ENCODE assay signal across 10 mouse cellular contexts in the genomic region with DNA sequence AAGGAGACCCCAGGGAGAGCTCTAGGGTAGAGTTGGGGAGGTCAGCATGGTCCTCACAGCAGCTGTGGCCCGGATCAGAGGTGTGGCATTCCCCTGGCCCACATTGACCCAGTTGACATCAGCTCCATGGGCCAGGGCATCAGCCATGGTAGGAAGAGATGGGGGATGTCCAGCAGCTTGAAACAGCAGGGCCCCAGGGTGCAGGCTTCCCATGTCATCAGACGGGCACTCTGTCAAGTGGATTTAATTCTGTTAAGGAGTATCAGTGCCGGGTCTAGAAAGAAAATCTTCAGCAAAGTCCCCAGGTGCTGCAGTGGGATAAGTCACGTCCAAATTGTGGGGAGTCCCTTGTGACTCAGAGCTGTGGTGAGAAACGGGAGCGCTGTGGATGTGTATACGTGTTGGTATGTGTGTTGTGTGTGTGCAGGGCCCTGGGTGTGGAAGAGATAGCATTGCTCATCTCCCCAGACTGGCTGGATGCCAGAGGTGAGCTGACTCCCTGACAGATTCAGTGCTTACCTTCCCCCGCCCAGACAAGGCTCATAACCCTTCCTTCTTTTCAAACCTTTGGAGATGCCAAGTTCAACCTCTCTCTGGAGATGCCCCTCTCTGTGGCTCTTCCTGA. TPM values are rescaled to one million over a fixed set of nuclear protein-coding genes. Genes with fewer than 3 reads are reported as not detected.
DNase-seq lines count a peak whose midpoint lies in the region; ATAC-seq and TF ChIP-seq lines count a peak whose summit lies in the region.
"Had no signal": no experiment of that assay in that cellular context is flagged by ENCODE, and none has a peak within 500 bp of the region (broad histone marks: within the 10 kb centered on the region; RNA-seq: fewer than 3 reads in every experiment).

No protein-coding gene starts in this region.

- TF ChIP-seq CTCF in liver, postnatal 0 days (IDR thresholded peaks at IDR 0.05; ENCODE audit: low read depth): no peak

- no peak for TF ChIP-seq EP300 in liver, postnatal 0 days (IDR thresholded peaks at IDR 0.05; ENCODE audit: low read depth)

- no peak overlapping the region for H3K4me2 ChIP-seq in heart, embryonic 12.5 days
- H3K4me2 ChIP-seq in liver, embryonic 11.5 days: no peak overlapping the region
- H3K4me2 ChIP-seq in liver, postnatal 0 days (ENCODE audit: low read depth, low read length): no peak overlapping the region
- H3K4me2 ChIP-seq in stomach, embryonic 15.5 days: no peak overlapping the region
- no peak overlapping the region for H3K4me2 ChIP-seq in forebrain, embryonic 11.5 days (ENCODE audit: low read depth, low read length, severe bottlenecking)

- H3K9me3 ChIP-seq in heart, embryonic 12.5 days (replicated peaks): no peaks in the 10 kb centered on the region
- H3K9me3 ChIP-seq in liver, embryonic 11.5 days (ENCODE audit: control insufficient read depth, low read length): no peaks in the 10 kb centered on the region
- no peaks in the 10 kb centered on the region for H3K9me3 ChIP-seq in liver, postnatal 0 days (ENCODE audit: low read length)
- H3K9me3 ChIP-seq in stomach, embryonic 15.5 days: no peaks in the 10 kb centered on the region
- no peaks in the 10 kb centered on the region for H3K9me3 ChIP-seq in forebrain, embryonic 11.5 days (ENCODE audit: control insufficient read depth, low read length)
- H3K9me3 ChIP-seq: heart, embryonic 15.5 days had no signal

- H3K9ac ChIP-seq in heart, embryonic 12.5 days: peak overlapping the region; percentile 39; the same call in 1 of the 2 replicates
- H3K9ac ChIP-seq in liver, embryonic 11.5 days (ENCODE audit: low read depth, low read length): no peak overlapping the region; the same call in 1 of the 2 replicates
- no peak overlapping the region for H3K9ac ChIP-seq in liver, postnatal 0 days (replicated peaks)
- no peak overlapping the region for H3K9ac ChIP-seq in stomach, embryonic 15.5 days
- H3K9ac ChIP-seq in forebrain, embryonic 11.5 days (ENCODE audit: low read length): no peak overlapping the region
- H3K9ac ChIP-seq: heart, embryonic 15.5 days had no signal

- peaks cover 55% of the 10 kb centered on the region for H3K4me1 ChIP-seq in heart, embryonic 12.5 days (replicated peaks)
- H3K4me1 ChIP-seq in liver, embryonic 11.5 days (replicated peaks; ENCODE audit: control insufficient read depth, insufficient read depth, low read length): peaks cover 49% of the 10 kb centered on the region
- peaks cover 40% of the 10 kb centered on the region for H3K4me1 ChIP-seq in liver, postnatal 0 days (ENCODE audit: insufficient read depth)
- H3K4me1 ChIP-seq in brown adipose tissue, adult 24 weeks (ENCODE audit: control insufficient read depth, insufficient read depth, insufficient read length, low read length): peaks cover 8% of the 10 kb centered on the region
- H3K4me1 ChIP-seq in stomach, embryonic 15.5 days: peaks cover 22% of the 10 kb centered on the region
- peaks cover 4% of the 10 kb centered on the region; the same call in 1 of the 2 replicates for H3K4me1 ChIP-seq in forebrain, embryonic 11.5 days (replicated peaks; ENCODE audit: control insufficient read depth, insufficient read depth, low read length)

- ATAC-seq in heart, embryonic 12.5 days (ENCODE audit: insufficient number of reproducible peaks, low FRiP score): no peak
- ATAC-seq in liver, embryonic 11.5 days (replicated peaks; ENCODE audit: low FRiP score): no peak
- ATAC-seq in liver, postnatal 0 days: no peak
- ATAC-seq in stomach, embryonic 15.5 days (ENCODE audit: insufficient read depth, low FRiP score, low read depth): no peak
- no peak for ATAC-seq in forebrain, embryonic 11.5 days (replicated peaks; ENCODE audit: low FRiP score)

- no peaks in the 10 kb centered on the region for H3K27me3 ChIP-seq in heart, embryonic 12.5 days (replicated peaks)
- H3K27me3 ChIP-seq in liver, embryonic 11.5 days (replicated peaks; ENCODE audit: control insufficient read depth, insufficient read depth, low read length): no peaks in the 10 kb centered on the region
- no peaks in the 10 kb centered on the region for H3K27me3 ChIP-seq in liver, postnatal 0 days (ENCODE audit: insufficient read depth, low read length)
- H3K27me3 ChIP-seq in stomach, embryonic 15.5 days (replicated peaks): no peaks in the 10 kb centered on the region
- peaks cover 5% of the 10 kb centered on the region; the same call in 1 of the 2 replicates for H3K27me3 ChIP-seq in forebrain, embryonic 11.5 days (ENCODE audit: control insufficient read depth, insufficient read depth, low read length)
- H3K27me3 ChIP-seq: heart, embryonic 15.5 days had no signal

- H3K4me3 ChIP-seq in heart, embryonic 12.5 days: no peak overlapping the region
- H3K4me3 ChIP-seq in liver, embryonic 11.5 days (ENCODE audit: low read depth, low read length): no peak overlapping the region
- no peak overlapping the region for H3K4me3 ChIP-seq in liver, postnatal 0 days (ENCODE audit: low read depth, low read length)
- no peak overlapping the region for H3K4me3 ChIP-seq in brown adipose tissue, adult 24 weeks (ENCODE audit: insufficient read depth, low read depth, low read length)
- no peak overlapping the region for H3K4me3 ChIP-seq in stomach, embryonic 15.5 days (replicated peaks)
- H3K4me3 ChIP-seq in forebrain, embryonic 11.5 days (ENCODE audit: low read depth, low read length): no peak overlapping the region
- H3K4me3 ChIP-seq: heart, embryonic 15.5 days had no signal

- no peak for DNase-seq in heart, adult 18-20 months
- no peak for DNase-seq in liver, embryonic 11.5 days (ENCODE audit: low spot score)
- DNase-seq in liver, postnatal 0 days: no peak
- DNase-seq in forebrain, embryonic 11.5 days (ENCODE audit: low spot score): no peak
- DNase-seq: cerebellum, adult 8-10 months had no signal

- H3K27ac ChIP-seq in heart, embryonic 12.5 days (ENCODE audit: poor library complexity, severe bottlenecking): no peak overlapping the region
- 0 out of 2 replicates have a peak overlapping the region, but pooled peaks have one; percentile 22 for H3K27ac ChIP-seq in liver, embryonic 11.5 days (ENCODE audit: low read depth, low read length)
- H3K27ac ChIP-seq in liver, postnatal 0 days (ENCODE audit: low read depth): no peak overlapping the region
- H3K27ac ChIP-seq in brown adipose tissue, adult 24 weeks (replicated peaks; ENCODE audit: low read depth, low read length): peak overlapping the region; percentile 85
- H3K27ac ChIP-seq in stomach, embryonic 15.5 days: peak overlapping the region; percentile 46; the same call in 1 of the 2 replicates
- H3K27ac ChIP-seq in forebrain, embryonic 11.5 days (ENCODE audit: low read depth, low read length): no peak overlapping the region

- WGBS in heart, embryonic 12.5 days: 76% methylated on average over 8 of the region's 8 CpGs
- WGBS in liver, embryonic 11.5 days: 87% methylated on average over 8 of the region's 8 CpGs
- WGBS in liver, postnatal 0 days (ENCODE audit: insufficient replicate concordance): 61% methylated on average over 8 of the region's 8 CpGs
- WGBS in stomach, embryonic 15.5 days: 81% methylated on average over 8 of the region's 8 CpGs
- WGBS in forebrain, embryonic 11.5 days: 89% methylated on average over 8 of the region's 8 CpGs

- H3K36me3 ChIP-seq in heart, embryonic 12.5 days: no peaks in the 10 kb centered on the region
- H3K36me3 ChIP-seq in liver, embryonic 11.5 days (ENCODE audit: control insufficient read depth, insufficient read depth, low read length): no peaks in the 10 kb centered on the region
- H3K36me3 ChIP-seq in liver, postnatal 0 days (replicated peaks; ENCODE audit: insufficient read depth, low read length): 0 out of 2 replicates have a peak, but pooled peaks cover 11% of the 10 kb centered on the region
- no peaks in the 10 kb centered on the region for H3K36me3 ChIP-seq in stomach, embryonic 15.5 days
- H3K36me3 ChIP-seq in forebrain, embryonic 11.5 days (ENCODE audit: control insufficient read depth, insufficient read depth, low read length): no peaks in the 10 kb centered on the region
- H3K36me3 ChIP-seq: heart, embryonic 15.5 days had no signal

RNA-seq across cellular contexts. Expression of a gene that starts 2.4 kb away (rescaled TPM):
- 4.1 and 4.5 TPM in 2 replicates for polyA plus RNA-seq in heart, embryonic 12.5 days (2016; fragmentation: Nextera tagmentation; extraction: Ambion mirVana)
- 1 to 10 TPM; 2.0 to 2.5 TPM for total RNA-seq in heart, adult 18-20 months (2021)
- polyA plus RNA-seq in liver, embryonic 11.5 days (2014; fragmentation: Nextera tagmentation; extraction: Ambion mirVana): 2.3 and 3.6 TPM in 2 replicates
- polyA plus RNA-seq in liver, postnatal 0 days (2015; fragmentation: Nextera tagmentation; extraction: Ambion mirVana): 0.92 and 0.95 TPM in 2 replicates
- polyA plus RNA-seq in brown adipose tissue, adult 24 weeks (2012; ENCODE audit: insufficient read depth, insufficient read length, missing spikeins): 2.5 and 3.3 TPM in 2 replicates
- 7.8 and 9.2 TPM in 2 replicates for polyA plus RNA-seq in stomach, embryonic 15.5 days (2015; fragmentation: Nextera tagmentation; extraction: Ambion mirVana)
- polyA plus RNA-seq in forebrain, embryonic 11.5 days (2014; fragmentation: Nextera tagmentation; extraction: Ambion mirVana): 2.9 and 3.0 TPM in 2 replicates

RNA-seq across cellular contexts. Expression of a gene that starts 5.8 kb away (rescaled TPM):
- not detected in 2 replicates for polyA plus RNA-seq in heart, embryonic 12.5 days (2016; fragmentation: Nextera tagmentation; extraction: Ambion mirVana)
- not detected for total RNA-seq in heart, adult 18-20 months (2021)
- not detected in 2 replicates for polyA plus RNA-seq in liver, embryonic 11.5 days (2014; fragmentation: Nextera tagmentation; extraction: Ambion mirVana)
- not detected in 2 replicates for polyA plus RNA-seq in liver, postnatal 0 days (2015; fragmentation: Nextera tagmentation; extraction: Ambion mirVana)
- not detected in 2 replicates for polyA plus RNA-seq in brown adipose tissue, adult 24 weeks (2012; ENCODE audit: insufficient read depth, insufficient read length, missing spikeins)
- polyA plus RNA-seq in stomach, embryonic 15.5 days (2015; fragmentation: Nextera tagmentation; extraction: Ambion mirVana): not detected in 2 replicates
- polyA plus RNA-seq in forebrain, embryonic 11.5 days (2014; fragmentation: Nextera tagmentation; extraction: Ambion mirVana): 0.40 TPM in 1 of 2 replicates, not detected in the other
- polyA plus RNA-seq: heart, embryonic 15.5 days; limb, embryonic 11.5 days had no signal

RNA-seq across cellular contexts. Expression of a gene that starts 11.7 kb away (rescaled TPM):
- 10.3 and 11.2 TPM in 2 replicates for polyA plus RNA-seq in heart, embryonic 12.5 days (2016; fragmentation: Nextera tagmentation; extraction: Ambion mirVana)
- total RNA-seq in heart, adult 18-20 months (2021): 1 to 10 TPM in 1 of 2 experiments, under 1 TPM in 1; 0.72 to 4.4 TPM
- 8.6 and 8.7 TPM in 2 replicates for polyA plus RNA-seq in liver, embryonic 11.5 days (2014; fragmentation: Nextera tagmentation; extraction: Ambion mirVana)
- 6.5 and 7.1 TPM in 2 replicates for polyA plus RNA-seq in liver, postnatal 0 days (2015; fragmentation: Nextera tagmentation; extraction: Ambion mirVana)
- polyA plus RNA-seq in brown adipose tissue, adult 24 weeks (2012; ENCODE audit: insufficient read depth, insufficient read length, missing spikeins): not detected in 2 replicates
- polyA plus RNA-seq in stomach, embryonic 15.5 days (2015; fragmentation: Nextera tagmentation; extraction: Ambion mirVana): 5.0 and 6.1 TPM in 2 replicates
- polyA plus RNA-seq in forebrain, embryonic 11.5 days (2014; fragmentation: Nextera tagmentation; extraction: Ambion mirVana): 0.52 and 0.75 TPM in 2 replicates

RNA-seq across cellular contexts. Expression of a gene that starts 17.1 kb away (rescaled TPM):
- 4.7 and 5.2 TPM in 2 replicates for polyA plus RNA-seq in heart, embryonic 12.5 days (2016; fragmentation: Nextera tagmentation; extraction: Ambion mirVana)
- total RNA-seq in heart, adult 18-20 months (2021): under 1 TPM in 1 of 2 experiments, not detected in 1; 0.41 TPM
- 3.2 and 4.0 TPM in 2 replicates for polyA plus RNA-seq in liver, embryonic 11.5 days (2014; fragmentation: Nextera tagmentation; extraction: Ambion mirVana)
- 0.90 and 1.2 TPM in 2 replicates for polyA plus RNA-seq in liver, postnatal 0 days (2015; fragmentation: Nextera tagmentation; extraction: Ambion mirVana)
- 3.2 TPM in 1 of 2 replicates, not detected in the other for polyA plus RNA-seq in brown adipose tissue, adult 24 weeks (2012; ENCODE audit: insufficient read depth, insufficient read length, missing spikeins)
- 7.5 and 10.4 TPM in 2 replicates for polyA plus RNA-seq in stomach, embryonic 15.5 days (2015; fragmentation: Nextera tagmentation; extraction: Ambion mirVana)
- 17.2 and 17.6 TPM in 2 replicates for polyA plus RNA-seq in forebrain, embryonic 11.5 days (2014; fragmentation: Nextera tagmentation; extraction: Ambion mirVana)

RNA-seq across cellular contexts. Expression of a gene that starts 17.2 kb away (rescaled TPM):
- 7.6 and 9.2 TPM in 2 replicates for polyA plus RNA-seq in heart, embryonic 12.5 days (2016; fragmentation: Nextera tagmentation; extraction: Ambion mirVana)
- total RNA-seq in heart, adult 18-20 months (2021): 10 to 100 TPM; 42.1 to 48.0 TPM
- 9.5 and 10.5 TPM in 2 replicates for polyA plus RNA-seq in liver, embryonic 11.5 days (2014; fragmentation: Nextera tagmentation; extraction: Ambion mirVana)
- 1.0 and 1.4 TPM in 2 replicates for polyA plus RNA-seq in liver, postnatal 0 days (2015; fragmentation: Nextera tagmentation; extraction: Ambion mirVana)
- 16.9 and 18.4 TPM in 2 replicates for polyA plus RNA-seq in brown adipose tissue, adult 24 weeks (2012; ENCODE audit: insufficient read depth, insufficient read length, missing spikeins)
- polyA plus RNA-seq in stomach, embryonic 15.5 days (2015; fragmentation: Nextera tagmentation; extraction: Ambion mirVana): 7.2 and 8.0 TPM in 2 replicates
- 16.4 and 23.0 TPM in 2 replicates for polyA plus RNA-seq in forebrain, embryonic 11.5 days (2014; fragmentation: Nextera tagmentation; extraction: Ambion mirVana)

Comparison
In these comparisons a context has a peak if more than half of its experiments do, and no peak if none do; other contexts are left out.
1. H3K27ac ChIP-seq: peak in liver, embryonic 11.5 days (single experiment), brown adipose tissue, adult 24 weeks (single experiment) and stomach, embryonic 15.5 days (single experiment); none in heart, embryonic 12.5 days (single experiment), liver, postnatal 0 days (single experiment) and forebrain, embryonic 11.5 days (single experiment).